Mouse (Mus musculus): ENCODE data around the gene Gsn.

Gsn gene

GRCm38 (mm10) chr2:35255885-35256833 is at the start of gene Gsn:
TSS of gene Gsn (plus strand) at chr2:35256380.
- peak; percentile 66 to 88 for DNase-seq (ENCODE audit: low spot score in 2 of 2)

DNA sequence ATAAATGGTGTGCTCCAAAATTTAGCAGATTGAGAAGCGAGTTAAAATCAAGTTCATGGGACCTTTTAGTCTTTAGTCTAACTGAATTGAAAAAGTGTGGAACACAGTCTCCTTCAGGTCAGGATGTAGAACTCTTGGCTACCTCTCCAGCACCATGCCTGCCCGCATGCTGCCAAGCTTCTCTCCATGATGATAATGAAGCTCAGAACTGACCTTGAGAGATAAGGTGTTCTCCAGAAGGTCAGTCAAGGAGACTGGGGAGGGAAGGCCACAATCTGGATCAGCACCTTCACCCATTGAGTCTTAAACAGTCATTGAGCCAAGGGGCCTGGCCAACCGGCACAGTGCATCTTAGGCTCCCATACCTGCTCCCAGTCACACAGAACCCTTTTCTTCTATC is 49.4 kb upstream of the Gsn start:
- no peak for DNase-seq (ENCODE audit: low spot score in 2 of 2)

DNA sequence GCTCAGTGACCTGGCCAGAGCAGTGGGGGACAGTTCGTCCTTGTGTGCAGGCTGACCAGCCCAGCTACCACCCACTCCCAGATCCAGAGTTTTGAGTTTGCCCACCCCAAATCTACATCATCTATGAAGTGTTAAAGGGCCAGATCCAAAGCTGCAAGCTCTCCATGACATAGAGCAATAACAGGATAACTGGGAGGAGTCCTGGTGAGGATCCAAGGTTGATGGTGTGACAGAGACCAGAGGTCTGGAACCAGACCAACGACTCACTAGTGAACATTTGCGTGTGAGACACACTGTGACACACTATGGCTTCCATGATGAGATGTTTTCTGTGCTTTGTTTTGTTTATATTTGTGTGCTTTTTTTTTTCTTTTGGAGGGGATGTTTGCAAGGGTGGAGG is 48.1 kb upstream of the Gsn start:
- no peak for DNase-seq (ENCODE audit: low spot score in 2 of 2)

GRCm38 (mm10) chr2:35208931-35209665 is 47.1 kb upstream of the Gsn start:
- no peak for DNase-seq (ENCODE audit: low spot score in 2 of 2)

GRCm38 (mm10) chr2:35211681-35212080 is 44.5 kb upstream of the Gsn start:
- DNase-seq (ENCODE audit: low spot score in 2 of 2), result no peak

DNA sequence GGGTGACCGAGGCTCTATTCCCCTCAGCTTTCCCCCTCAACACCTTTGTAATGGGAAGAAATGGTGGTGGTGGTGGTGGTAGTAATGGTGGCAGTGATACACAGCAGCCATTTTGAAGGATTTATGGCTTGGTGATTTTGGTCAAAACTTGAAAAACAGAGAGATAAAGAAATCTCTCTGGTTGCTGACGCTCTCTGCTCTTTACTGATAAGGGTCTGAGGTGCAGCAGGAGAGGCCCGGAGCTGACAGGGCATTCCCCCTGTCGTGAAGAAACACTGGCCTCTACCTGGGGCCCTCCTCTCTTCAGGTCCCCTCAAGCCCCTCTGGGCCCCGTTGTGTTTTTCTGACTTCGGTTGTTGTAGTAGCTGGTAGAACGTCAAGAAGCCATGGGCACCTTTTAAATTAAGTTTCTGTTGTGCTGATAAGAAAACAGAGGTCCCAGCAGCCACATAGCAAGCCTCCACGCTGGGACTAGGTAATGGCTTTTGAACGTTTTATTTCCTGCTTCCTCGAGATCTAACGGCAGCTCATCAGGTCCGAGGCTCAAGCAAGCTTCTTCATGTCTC is 42.8 kb upstream of the Gsn start:
- no peak for DNase-seq (ENCODE audit: low spot score in 2 of 2)

DNA sequence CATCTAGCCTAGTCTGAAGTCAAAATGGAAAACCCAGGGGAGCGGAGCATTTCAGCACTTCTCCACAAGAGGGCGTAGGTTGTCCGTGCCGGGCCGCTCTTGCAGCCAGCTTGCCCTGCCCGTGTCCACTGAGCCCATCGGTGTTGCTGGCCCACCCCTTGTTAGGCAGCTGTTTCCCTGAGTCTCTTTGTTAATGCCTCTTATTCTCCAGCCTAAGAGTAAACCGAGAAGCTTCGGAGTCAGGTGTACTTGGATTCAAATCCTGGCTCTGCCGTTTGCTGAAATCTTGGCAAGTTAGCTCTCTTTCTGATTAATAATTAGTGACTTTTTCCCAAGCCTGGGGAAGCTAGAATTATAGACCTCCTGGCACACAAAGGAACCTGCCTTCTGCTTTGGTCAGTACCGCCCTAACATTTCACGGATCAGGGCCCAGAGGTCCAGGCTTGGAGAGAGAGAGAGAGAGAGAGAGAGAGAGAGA is 41.3 kb upstream of the Gsn start:
- DNase-seq (ENCODE audit: low spot score in 2 of 2), result peak; percentile 68 to 77

GRCm38 (mm10) chr2:35215363-35215762 is 40.8 kb upstream of the Gsn start:
- no peak for DNase-seq (ENCODE audit: low spot score in 2 of 2)

- no peak for DNase-seq (ENCODE audit: low spot score in 2 of 2)
Measured at GRCm38 (mm10) chr2:35216701-35217100, 39.5 kb upstream of the Gsn start.

- DNase-seq (ENCODE audit: low spot score in 2 of 2), result no peak
Measured at GRCm38 (mm10) chr2:35218736-35219135, 37.4 kb upstream of the Gsn start.

DNA sequence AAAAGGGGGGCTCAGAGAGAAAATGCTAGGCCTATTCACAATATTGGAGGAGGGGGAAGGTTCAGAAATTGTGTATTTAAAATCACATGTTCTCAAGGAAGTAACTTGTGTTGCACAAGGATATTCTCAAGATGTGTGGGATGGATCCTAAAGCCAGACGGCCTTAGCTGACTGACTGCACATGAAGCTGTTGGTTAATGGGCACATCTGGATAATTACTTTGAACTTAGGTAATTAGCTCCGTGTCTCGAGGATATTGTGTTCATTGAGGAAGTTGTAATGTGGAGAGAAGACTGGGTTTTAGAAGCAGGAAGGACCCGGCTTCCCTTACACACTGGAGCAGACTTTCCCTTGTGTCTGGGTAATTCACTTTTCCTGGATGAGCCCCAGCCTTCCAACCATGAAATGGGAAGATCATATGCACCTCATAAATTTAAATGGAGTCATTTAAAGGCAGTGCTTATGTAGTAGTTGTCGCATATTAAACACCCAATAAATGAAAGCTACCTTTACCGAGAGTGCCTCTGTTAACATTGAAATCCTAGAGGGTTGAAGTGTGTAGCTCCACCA is 33.3 kb upstream of the Gsn start:
- DNase-seq (ENCODE audit: low spot score in 2 of 2), result no peak

- DNase-seq (ENCODE audit: low spot score in 2 of 2), result no peak
Measured at GRCm38 (mm10) chr2:35224285-35224684, 31.9 kb upstream of the Gsn start.

- no peak for DNase-seq (ENCODE audit: low spot score in 2 of 2)
Measured at GRCm38 (mm10) chr2:35228145-35228544, 28.0 kb upstream of the Gsn start.

- DNase-seq (ENCODE audit: low spot score in 2 of 2), result no peak
Measured at GRCm38 (mm10) chr2:35230215-35230614, 26.0 kb upstream of the Gsn start.

GRCm38 (mm10) chr2:35231871-35232270 is 24.3 kb upstream of the Gsn start:
- DNase-seq (ENCODE audit: low spot score in 2 of 2), result peak in 1 of 2 experiments; percentile 30

- DNase-seq (ENCODE audit: low spot score in 2 of 2), result no peak
Measured at GRCm38 (mm10) chr2:35232595-35233445, 23.4 kb upstream of the Gsn start.

GRCm38 (mm10) chr2:35233898-35234297 is 22.3 kb upstream of the Gsn start:
- DNase-seq (ENCODE audit: low spot score in 2 of 2), result no peak

DNA sequence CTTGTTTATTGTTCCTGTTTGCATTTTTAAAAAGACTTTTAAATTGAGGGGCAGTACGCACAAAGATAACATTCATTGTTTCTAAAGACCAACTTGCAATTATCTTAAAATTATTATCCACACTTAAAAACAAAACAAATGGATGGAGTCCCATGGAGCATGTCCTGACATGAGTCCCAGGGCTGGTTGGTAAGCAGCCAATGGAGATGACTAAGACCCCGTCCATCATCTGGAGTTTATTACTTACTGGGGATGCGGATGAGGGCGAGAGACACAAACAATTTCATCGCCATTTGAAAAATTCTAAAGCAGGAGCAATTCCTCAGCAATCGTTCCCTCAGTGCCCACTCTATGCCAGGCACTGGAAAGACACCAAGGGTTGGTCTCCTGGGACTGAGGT is 21.2 kb upstream of the Gsn start:
- no peak for DNase-seq (ENCODE audit: low spot score in 2 of 2)

GRCm38 (mm10) chr2:35244241-35244640 is 11.9 kb upstream of the Gsn start:
- DNase-seq (ENCODE audit: low spot score in 2 of 2), result no peak

- no peak for DNase-seq (ENCODE audit: low spot score in 2 of 2)
Measured at GRCm38 (mm10) chr2:35247763-35248162, 8.4 kb upstream of the Gsn start.

DNA sequence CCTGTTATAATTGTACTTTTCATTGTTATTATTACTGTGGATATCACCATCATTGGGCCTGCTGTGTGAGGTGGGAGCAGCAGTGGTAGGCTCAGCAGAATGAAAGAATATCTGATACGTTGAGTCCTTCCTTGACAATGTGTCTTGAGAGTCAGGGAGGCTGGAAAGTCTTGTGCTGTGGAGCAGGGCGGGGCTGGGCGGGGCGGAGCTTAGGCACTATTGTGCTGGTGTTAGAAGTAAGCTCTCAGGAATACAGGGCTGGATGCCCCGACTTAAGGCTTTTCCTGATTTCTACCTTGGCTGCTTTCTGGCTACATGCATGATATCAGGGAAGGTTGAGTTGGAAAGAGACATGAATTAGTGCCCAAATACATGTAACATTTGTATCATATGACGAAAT is 3.4 kb upstream of the Gsn start:
- no peak for DNase-seq (ENCODE audit: low spot score in 2 of 2)

Data from spleen, postnatal 10 days (tissue).